Comparison of ENCODE assay signal across 8 mouse cellular contexts in genomic region chr14:124676506-124677177, GRCm38 (mm10). TPM values are rescaled to one million over a fixed set of nuclear protein-coding genes. Genes with fewer than 3 reads are reported as not detected.
DNase-seq lines count a peak whose midpoint lies in the region; ATAC-seq and TF ChIP-seq lines count a peak whose summit lies in the region.

Gene Fgf14 (minus strand): TSS chr14:124677127.

- no peak for DNase-seq in layer of hippocampus, adult 2 months (ENCODE audit: low spot score in 2 of 2)
- DNase-seq in layer of hippocampus, adult 9-11 months = no peak
- peak in 1 of 2 experiments; percentile 50 for DNase-seq in layer of hippocampus, postnatal 14 days (ENCODE audit: low spot score in 2 of 2)
- DNase-seq in thymus, postnatal 10 days (ENCODE audit: low spot score in 2 of 2) = no peak
- DNase-seq in right cerebral cortex, adult 2 months (ENCODE audit: low spot score in 2 of 2) = no peak
- no peak for DNase-seq in spleen, postnatal 36 days (ENCODE audit: low spot score in 2 of 2)

- H3K4me3 ChIP-seq in layer of hippocampus, adult 2 months = peak within 1 kb of the TSS; percentile 62
- peak within 1 kb of the TSS; percentile 20 for H3K4me3 ChIP-seq in embryonic fibroblast, embryonic 13.5 days (ENCODE audit: insufficient read depth, low read length)
- peak within 1 kb of the TSS; percentile 57 for H3K4me3 ChIP-seq in neural tube, embryonic 14.5 days (ENCODE audit: low read depth, low read length)

- 4% methylated on average over 12 of the region's 12 CpGs for WGBS in neural tube, embryonic 14.5 days

- no peaks in the 10 kb centered on the region for H3K4me1 ChIP-seq in embryonic fibroblast, embryonic 13.5 days (ENCODE audit: control insufficient read depth, insufficient read depth, low read length)
- H3K4me1 ChIP-seq in neural tube, embryonic 14.5 days (ENCODE audit: control insufficient read depth, insufficient read depth, low read length) = peaks cover 6% of the 10 kb centered on the region; the same call in 1 of the 2 replicates

- TF ChIP-seq POLR2A in embryonic fibroblast, embryonic 13.5 days (IDR thresholded peaks at IDR 0.05; ENCODE audit: low read depth, low read length) = no peak

- H3K27me3 ChIP-seq in neural tube, embryonic 14.5 days (ENCODE audit: control insufficient read depth, insufficient read depth, low read length) = no peaks in the 10 kb centered on the region

- H3K9me3 ChIP-seq in neural tube, embryonic 14.5 days (ENCODE audit: control insufficient read depth, low read length) = no peaks in the 10 kb centered on the region

- H3K9ac ChIP-seq in neural tube, embryonic 14.5 days (replicated peaks; ENCODE audit: low read depth, low read length) = peak within 1 kb of the TSS; percentile 35

- TF ChIP-seq CTCF in layer of hippocampus, adult 2 months (conservative IDR thresholded peaks at IDR 0.05) = no peak
- no peak for TF ChIP-seq CTCF in embryonic fibroblast, embryonic 13.5 days (IDR thresholded peaks at IDR 0.05; ENCODE audit: borderline replicate concordance, insufficient read depth, low read length)

- H3K4me2 ChIP-seq in neural tube, embryonic 14.5 days (ENCODE audit: low read depth, low read length) = peak within 1 kb of the TSS; percentile 68

- H3K27ac ChIP-seq in layer of hippocampus, adult 2 months = peak within 1 kb of the TSS; percentile 96
- H3K27ac ChIP-seq in embryonic fibroblast, embryonic 13.5 days (ENCODE audit: insufficient read depth, low read length) = no peak within 1 kb of the TSS
- peak within 1 kb of the TSS; percentile 25; the same call in 1 of the 2 replicates for H3K27ac ChIP-seq in neural tube, embryonic 14.5 days (ENCODE audit: low read depth, low read length)

- H3K36me3 ChIP-seq in neural tube, embryonic 14.5 days (ENCODE audit: control insufficient read depth, insufficient read depth, low read length) = no peaks in the 10 kb centered on the region

- ATAC-seq in neural tube, embryonic 14.5 days (ENCODE audit: low read depth) = no peak

RNA-seq across cellular contexts. Expression of gene Fgf14, which starts in this region (rescaled TPM):
- total RNA-seq in layer of hippocampus, adult 2 months (2021) = 10 to 100 TPM; 35.8 to 39.1 TPM
- 0.47 TPM in 1 of 2 replicates, not detected in the other for polyA plus RNA-seq in embryonic fibroblast, embryonic 13.5 days (2011; ENCODE audit: insufficient read length, low read depth, missing spikeins)
- 10 to 100 TPM; 30.1 to 35.2 TPM for total RNA-seq in layer of hippocampus, postnatal 14 days (2021)
- 36.3 and 38.1 TPM in 2 replicates for polyA plus RNA-seq in neural tube, embryonic 14.5 days (2014; fragmentation: Nextera tagmentation; extraction: Ambion mirVana)

Comparison
In these comparisons a context has a peak if more than half of its experiments do, and no peak if none do; other contexts are left out.
1. RNA of gene Fgf14 (polyA plus RNA-seq): 36.3 to 38.1 TPM in neural tube, embryonic 14.5 days; 0.47 TPM in embryonic fibroblast, embryonic 13.5 days; every median in the first group is over 10 times any median in the second.
2. Peak in every context shown above with its lines, with median percentiles within 50 percentile points of each other: H3K4me3 ChIP-seq.